Mouse (Mus musculus) bone marrow macrophage, adult 2 months (primary cell): Measurements from ENCODE around the gene Zfp609. TPM values are rescaled to one million over a fixed set of nuclear protein-coding genes. Genes with fewer than 3 reads are reported as not detected.

Experiments
- H3K27ac ChIP-seq: 2 replicates; pipeline ENCODE4 v1.5.1; 2012; ENCODE audit warnings: low read depth, low read length; ENCODE audit not compliant: insufficient read depth
- H3K4me1 ChIP-seq: 2 replicates; pipeline ENCODE4 v1.6.1; 2012; ENCODE audit warnings: low read length; ENCODE audit not compliant: control insufficient read depth, insufficient read depth
- H3K4me3 ChIP-seq: 2 replicates; pipeline ENCODE4 v1.5.1; 2012; ENCODE audit warnings: mild to moderate bottlenecking, low read length, moderate library complexity; ENCODE audit not compliant: insufficient read depth
- CTCF ChIP-seq: IDR thresholded peaks from 2 replicates; pipeline ENCODE4 v1.5.1; 2012; ENCODE audit warnings: low read depth, mild to moderate bottlenecking, low read length, moderate library complexity
- POLR2A ChIP-seq: IDR thresholded peaks from 2 replicates; pipeline ENCODE4 v1.6.1; 2012; ENCODE audit warnings: mild to moderate bottlenecking, low read depth, low read length, borderline replicate concordance
- polyA plus RNA-seq: library from polyadenylated mRNA; stranded (reverse); fragments of >200 nt; gene quantifications from 2 replicates; pipeline ENCODE4 v1.2.4, GENCODE M21; 2012; ENCODE audit not compliant: missing spikeins, insufficient read depth, insufficient read length

Zfp609 gene
- polyA plus RNA-seq, 1 experiment, result 10.9 TPM

GRCm38 (mm10) chr9:65645984-65646383 is 181.4 kb downstream of the Zfp609 start:
- TF ChIP-seq CTCF (no peak), POLR2A (no peak)
- Histone ChIP-seq H3K4me1 (no peaks in the 10 kb centered on the region), H3K27ac (no peak overlapping the region), H3K4me3 (no peak overlapping the region)

GRCm38 (mm10) chr9:65644960-65645359 is 182.4 kb downstream of the Zfp609 start:
- Histone ChIP-seq H3K4me1 (no peaks in the 10 kb centered on the region), H3K27ac (no peak overlapping the region), H3K4me3 (no peak overlapping the region)
- TF ChIP-seq CTCF (no peak), POLR2A (no peak)

GRCm38 (mm10) chr9:65642546-65642945 is 184.8 kb downstream of the Zfp609 start:
- Histone ChIP-seq H3K27ac (no peak overlapping the region), H3K4me1 (no peaks in the 10 kb centered on the region), H3K4me3 (no peak overlapping the region)
- TF ChIP-seq CTCF (no peak), POLR2A (no peak)

Other genes with a start within 250 kb of the Zfp609 start
- gene Plekho2, start 247.5 kb downstream of the Zfp609 start, polyA plus RNA-seq, result 193 and 213 TPM in 2 replicates
- 3.8 and 4.4 TPM in 2 replicates for gene Pif1, start 240.4 kb downstream of the Zfp609 start, polyA plus RNA-seq
- not detected in 2 replicates for gene Rbpms2, start 197.9 kb downstream of the Zfp609 start, polyA plus RNA-seq
- gene Oaz2, start 159.6 kb downstream of the Zfp609 start, polyA plus RNA-seq, result 51.5 and 58.1 TPM in 2 replicates
- 60.9 and 62.4 TPM in 2 replicates for gene Pclaf, start 62.7 kb upstream of the Zfp609 start, polyA plus RNA-seq
- gene Trip4, start 81.2 kb upstream of the Zfp609 start, polyA plus RNA-seq, result 20.2 and 21.2 TPM in 2 replicates
- gene Csnk1g1, start 81.4 kb upstream of the Zfp609 start, polyA plus RNA-seq, result 18.7 and 19.3 TPM in 2 replicates
- gene Ppib, start 232.7 kb upstream of the Zfp609 start, polyA plus RNA-seq, result 274 and 288 TPM in 2 replicates
- 0.28 and 0.32 TPM in 2 replicates for gene Snx22, start 242.2 kb upstream of the Zfp609 start, polyA plus RNA-seq